Mouse (Mus musculus) midbrain, embryonic 10.5 days (tissue): ENCODE measurements at regions not wholly inside any gene's neighbourhood (a gene's known extent, or its start where the extent isn't known, plus 50 kb on each side); places are given as distances from the start of the nearest gene placed in this dataset.
A peak's percentile ranks its signal among the peaks of the same experiment; 100 is the strongest.

Experiments
- DNase-seq: peaks from one replicate; pipeline ENCODE4 v3.0.0-alpha.2; 2017; ENCODE audit warnings: low spot score
- H3K27ac ChIP-seq: fragments of 300-500 bp; sonication (generic); replicated peaks from 2 replicates; pipeline ENCODE4 v1.5.1; 2016; ENCODE audit warnings: mild to moderate bottlenecking
- H3K27me3 ChIP-seq: fragments of 300-500 bp; sonication (generic); 2 replicates; pipeline ENCODE4 v1.6.1; 2016; ENCODE audit warnings: low read depth, mild to moderate bottlenecking; ENCODE audit not compliant: poor library complexity, severe bottlenecking
- H3K36me3 ChIP-seq: fragments of 300-500 bp; sonication (generic); 2 replicates; pipeline ENCODE4 v1.6.1; 2016; ENCODE audit warnings: mild to moderate bottlenecking, moderate library complexity
- H3K4me1 ChIP-seq: fragments of 300-500 bp; sonication (generic); 2 replicates; pipeline ENCODE4 v1.6.1; 2016
- H3K4me3 ChIP-seq: fragments of 300-500 bp; sonication (generic); 2 replicates; pipeline ENCODE4 v1.5.1; 2016; ENCODE audit warnings: mild to moderate bottlenecking, moderate library complexity
- H3K9me3 ChIP-seq: fragments of 300-500 bp; sonication (generic); replicated peaks from 2 replicates; pipeline ENCODE4 v1.6.1; 2016; ENCODE audit warnings: mild to moderate bottlenecking
- WGBS: fragments of 180-500 bp; shearing (Covaris S2); methylation state at CpG from one replicate; pipeline ENCODE4 v1.1.7; 2016; 5-methylcytosine and 5-hydroxymethylcytosine counted together

GRCm38 (mm10) chr5:37932086-37932759 lies 106.3 kb upstream of the Stx18 start:
- WGBS = 89% methylated on average over 10 of the region's 10 CpGs

DNA sequence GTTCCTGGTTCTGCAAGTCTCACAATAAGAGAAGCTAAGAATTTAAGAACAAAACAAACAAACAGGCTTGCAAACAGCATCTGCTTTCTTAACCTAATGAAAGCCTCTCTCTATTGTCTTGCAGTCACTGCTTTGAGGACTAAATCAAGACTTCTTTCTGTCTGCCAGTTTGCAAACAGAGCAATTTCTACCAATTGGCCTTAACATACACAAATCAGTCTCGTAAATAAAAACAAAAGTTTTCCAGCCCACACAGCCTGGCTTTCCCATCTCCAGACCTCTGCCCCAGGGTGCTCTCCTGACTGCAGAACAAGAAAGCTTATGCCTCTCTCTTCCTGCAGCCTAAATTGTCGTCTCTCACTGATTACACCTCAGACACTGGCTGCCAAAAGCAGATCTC lies 96.1 kb upstream of the Msx1 start:
- peaks cover 53% of the 10 kb centered on the region for H3K27me3 ChIP-seq
- H3K27ac ChIP-seq = no peak overlapping the region
- no peaks in the 10 kb centered on the region for H3K36me3 ChIP-seq
- DNase-seq = no peak
- H3K4me3 ChIP-seq = no peak overlapping the region
- 14% methylated on average over 2 of the region's 2 CpGs for WGBS
- peaks cover 25% of the 10 kb centered on the region for H3K4me1 ChIP-seq
- 0 out of 2 replicates have a peak, but pooled peaks cover 3% of the 10 kb centered on the region for H3K9me3 ChIP-seq

More at GRCm38 (mm10) chr5:37932086-37932759, 106.3 kb upstream of the Stx18 start:
- Histone ChIP-seq H3K27me3 (no peaks in the 10 kb centered on the region), H3K36me3 (no peaks in the 10 kb centered on the region), H3K27ac (no peak overlapping the region), H3K4me3 (no peak overlapping the region), H3K4me1 (0 out of 2 replicates have a peak, but pooled peaks cover 5% of the 10 kb centered on the region), H3K9me3 (no peaks in the 10 kb centered on the region)
- DNase-seq = no peak

- H3K9me3 ChIP-seq = 0 out of 2 replicates have a peak, but pooled peaks cover 3% of the 10 kb centered on the region
- no peak for DNase-seq
- H3K4me1 ChIP-seq = peaks cover 25% of the 10 kb centered on the region
- H3K27ac ChIP-seq = no peak overlapping the region
- no peak overlapping the region for H3K4me3 ChIP-seq
- peaks cover 53% of the 10 kb centered on the region for H3K27me3 ChIP-seq
- WGBS = 74% methylated on average over 3 of the region's 3 CpGs
- H3K36me3 ChIP-seq = no peaks in the 10 kb centered on the region
Observed at GRCm38 (mm10) chr5:37919102-37919501, 94.7 kb upstream of the Msx1 start.

GRCm38 (mm10) chr5:37918001-37918707 lies 93.8 kb upstream of the Msx1 start:
- DNase-seq = peak; percentile 45
- H3K4me1 ChIP-seq = peaks cover 25% of the 10 kb centered on the region
- H3K36me3 ChIP-seq = no peaks in the 10 kb centered on the region
- H3K27ac ChIP-seq = 0 out of 2 replicates have a peak overlapping the region, but pooled peaks have one; percentile 52
- peak overlapping the region; percentile 42 for H3K4me3 ChIP-seq
- peaks cover 53% of the 10 kb centered on the region for H3K27me3 ChIP-seq
- no peaks in the 10 kb centered on the region for H3K9me3 ChIP-seq
- 3% methylated on average over 28 of the region's 28 CpGs for WGBS

GRCm38 (mm10) chr5:37917161-37917560 lies 92.8 kb upstream of the Msx1 start:
- Histone ChIP-seq H3K27me3 (peaks cover 53% of the 10 kb centered on the region), H3K27ac (no peak overlapping the region), H3K4me3 (no peak overlapping the region), H3K9me3 (no peaks in the 10 kb centered on the region), H3K4me1 (peaks cover 25% of the 10 kb centered on the region), H3K36me3 (no peaks in the 10 kb centered on the region)
- DNase-seq = no peak
- 15% methylated on average over 5 of the region's 5 CpGs for WGBS

- no peaks in the 10 kb centered on the region for H3K36me3 ChIP-seq
- WGBS = 44% methylated on average over 5 of the region's 5 CpGs
- peaks cover 71% of the 10 kb centered on the region for H3K27me3 ChIP-seq
- H3K9me3 ChIP-seq = peaks cover 6% of the 10 kb centered on the region; the same call in 1 of the 2 replicates
- DNase-seq = no peak
- H3K27ac ChIP-seq = no peak overlapping the region
- H3K4me1 ChIP-seq = peaks cover 21% of the 10 kb centered on the region
- H3K4me3 ChIP-seq = no peak overlapping the region
Observed at GRCm38 (mm10) chr5:37904683-37905352, 80.4 kb upstream of the Msx1 start.

GRCm38 (mm10) chr5:37903861-37904260 lies 79.5 kb upstream of the Msx1 start:
- Histone ChIP-seq H3K36me3 (no peaks in the 10 kb centered on the region), H3K9me3 (no peaks in the 10 kb centered on the region), H3K4me3 (no peak overlapping the region), H3K27ac (no peak overlapping the region), H3K27me3 (peaks cover 81% of the 10 kb centered on the region), H3K4me1 (peaks cover 21% of the 10 kb centered on the region)
- no peak for DNase-seq
- WGBS = 80% methylated on average over 3 of the region's 3 CpGs

DNA sequence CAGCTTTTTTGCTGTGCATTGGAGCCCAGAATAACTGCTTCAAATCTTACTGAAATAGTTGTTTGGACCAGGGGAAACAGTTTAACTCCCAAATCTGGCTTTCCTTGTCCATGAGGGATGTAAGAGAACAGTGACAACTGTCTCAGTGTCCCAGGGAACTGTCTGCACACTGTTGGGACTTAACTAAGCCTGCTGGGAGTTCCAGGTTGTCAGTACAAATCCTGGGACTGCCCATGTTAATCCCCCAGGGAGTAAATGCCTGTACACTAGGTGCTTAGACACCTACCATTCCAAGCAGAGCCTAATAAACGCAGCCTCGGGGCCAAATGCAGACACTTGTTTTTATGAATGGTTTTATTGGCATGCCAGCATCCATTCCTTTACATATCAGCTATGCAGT lies 78.4 kb upstream of the Msx1 start:
- Histone ChIP-seq H3K27ac (no peak overlapping the region), H3K27me3 (peaks cover 92% of the 10 kb centered on the region), H3K4me1 (peaks cover 29% of the 10 kb centered on the region), H3K4me3 (no peak overlapping the region), H3K36me3 (no peaks in the 10 kb centered on the region), H3K9me3 (no peaks in the 10 kb centered on the region)
- WGBS = 53% methylated on average over 2 of the region's 2 CpGs
- no peak for DNase-seq

- peak overlapping the region; percentile 61; the same call in 1 of the 2 replicates for H3K27ac ChIP-seq
- H3K4me1 ChIP-seq = peaks cover 38% of the 10 kb centered on the region
- H3K27me3 ChIP-seq = peaks cover 97% of the 10 kb centered on the region
- H3K9me3 ChIP-seq = no peaks in the 10 kb centered on the region
- H3K36me3 ChIP-seq = no peaks in the 10 kb centered on the region
- 1% methylated on average over 16 of the region's 16 CpGs for WGBS
- peak; percentile 47 for DNase-seq
- H3K4me3 ChIP-seq = peak overlapping the region; percentile 41
Observed at GRCm38 (mm10) chr5:37901861-37902291, 77.5 kb upstream of the Msx1 start.

DNA sequence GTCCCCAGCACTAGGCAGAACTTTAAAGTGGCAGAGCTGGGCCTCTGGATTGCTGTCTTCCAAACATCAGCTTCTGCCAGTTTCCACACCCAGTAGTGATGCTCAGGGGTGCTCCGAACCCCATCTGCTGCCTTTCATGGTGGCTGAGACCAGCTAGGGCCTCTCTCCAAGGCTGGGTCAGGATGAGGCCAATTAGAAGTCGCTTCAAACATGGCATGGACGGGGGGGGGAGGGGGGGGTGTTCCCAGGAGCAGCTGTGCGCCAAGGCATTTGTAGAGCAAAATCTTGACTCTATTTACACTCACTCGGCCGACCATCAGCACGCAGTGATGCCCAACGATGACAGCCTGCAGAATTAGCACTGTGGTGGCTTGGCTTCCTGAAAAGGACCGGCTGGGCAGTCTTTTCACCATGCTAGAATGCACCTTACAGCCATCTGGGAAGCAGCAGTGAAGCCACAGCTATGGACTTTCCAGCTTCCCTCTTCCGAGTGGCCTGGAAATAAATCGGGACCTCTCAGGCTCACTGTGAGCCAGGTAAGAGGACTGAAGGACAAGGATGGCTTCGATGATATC lies 73.7 kb upstream of the Msx1 start:
- DNase-seq = no peak
- Histone ChIP-seq H3K27ac (peak overlapping the region; percentile 76), H3K9me3 (no peaks in the 10 kb centered on the region), H3K4me1 (peaks cover 75% of the 10 kb centered on the region), H3K4me3 (no peak overlapping the region), H3K27me3 (peaks cover 94% of the 10 kb centered on the region), H3K36me3 (no peaks in the 10 kb centered on the region)
- 67% methylated on average over 12 of the region's 12 CpGs for WGBS

- 64% methylated on average over 6 of the region's 6 CpGs for WGBS
- Histone ChIP-seq H3K27ac (peak overlapping the region; percentile 76), H3K36me3 (no peaks in the 10 kb centered on the region), H3K9me3 (no peaks in the 10 kb centered on the region), H3K27me3 (peaks cover 94% of the 10 kb centered on the region), H3K4me3 (no peak overlapping the region), H3K4me1 (peaks cover 75% of the 10 kb centered on the region)
- no peak for DNase-seq
Observed at GRCm38 (mm10) chr5:37897501-37897900, 73.1 kb upstream of the Msx1 start.

DNA sequence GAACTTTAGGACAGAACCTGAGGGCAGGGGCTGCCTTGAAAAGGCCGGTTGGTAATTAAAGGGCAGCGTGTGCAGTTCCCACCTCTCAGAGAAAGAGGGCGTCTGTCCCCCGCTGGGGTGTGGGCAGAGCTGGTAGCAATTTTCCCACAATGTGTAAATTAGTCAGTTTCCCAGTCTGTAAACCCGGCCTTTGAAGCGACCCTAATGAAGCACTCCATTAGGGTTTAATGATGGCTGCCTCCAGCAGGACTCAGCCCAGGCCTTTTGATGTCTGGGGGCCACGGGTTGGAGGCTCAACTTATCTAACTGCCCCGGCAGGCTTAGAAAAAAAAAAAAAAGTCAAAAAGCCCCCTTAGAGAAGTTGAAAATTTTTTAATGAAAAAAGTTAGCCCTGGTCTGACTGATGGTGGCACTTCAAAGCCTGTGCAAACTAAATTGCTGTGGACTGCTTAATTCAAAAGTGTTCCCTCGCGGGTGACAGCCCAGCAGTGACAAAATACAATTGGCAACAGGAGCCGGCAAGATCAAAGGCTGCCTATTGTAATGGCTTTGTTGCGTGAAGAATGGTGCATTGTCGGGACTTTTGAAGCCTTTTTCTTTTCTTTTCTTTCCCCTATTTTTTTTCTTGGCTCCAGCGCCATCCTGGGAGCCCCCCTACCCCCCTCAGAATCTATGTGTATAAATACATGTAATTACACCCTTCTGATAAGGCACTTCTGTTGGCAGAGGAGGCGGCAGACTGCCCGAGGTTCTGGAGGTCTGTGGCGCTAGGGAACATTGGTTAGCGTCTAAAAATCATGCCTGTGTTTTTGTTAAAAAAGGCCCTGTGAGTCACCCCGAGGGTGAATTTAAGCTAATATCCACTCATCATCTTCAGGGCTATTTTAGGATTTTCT lies 71.3 kb upstream of the Msx1 start:
- peaks cover 73% of the 10 kb centered on the region for H3K4me1 ChIP-seq
- H3K9me3 ChIP-seq = no peaks in the 10 kb centered on the region
- DNase-seq = peak; percentile 79
- peak overlapping the region; percentile 79 for H3K27ac ChIP-seq
- under 1% methylated on average over 19 of the region's 19 CpGs for WGBS
- peak overlapping the region; percentile 20; the same call in 1 of the 2 replicates for H3K4me3 ChIP-seq
- no peaks in the 10 kb centered on the region for H3K36me3 ChIP-seq
- peaks cover 95% of the 10 kb centered on the region for H3K27me3 ChIP-seq
